Mouse (Mus musculus) limb, embryonic 12.5 days (tissue): ENCODE data around the gene Zbtb3. TPM values are rescaled to one million over a fixed set of nuclear protein-coding genes. Genes with fewer than 3 reads are reported as not detected.
A peak's percentile ranks its signal among the peaks of the same experiment; 100 is the strongest.

Experiments used
- ATAC-seq: fragments of 200-750 bp; cut with Nextera tagmentation; 2 replicates; pipeline ENCODE4 v1.8.0; 2017; ENCODE audit warnings: low read depth, moderate TSS enrichment; ENCODE audit not compliant: insufficient number of reproducible peaks, insufficient read depth, low FRiP score, low TSS enrichment
- H3K27ac ChIP-seq: fragments of 300-500 bp; sonication (generic); 2 replicates; pipeline ENCODE4 v1.5.1; 2016; ENCODE audit warnings: mild to moderate bottlenecking, moderate library complexity
- H3K27me3 ChIP-seq: fragments of 300-500 bp; sonication (generic); 2 replicates; pipeline ENCODE4 v1.6.1; 2016; ENCODE audit warnings: mild to moderate bottlenecking, moderate library complexity
- H3K36me3 ChIP-seq: fragments of 300-500 bp; sonication (generic); 2 replicates; pipeline ENCODE4 v1.6.1; 2016; ENCODE audit warnings: mild to moderate bottlenecking, moderate library complexity
- H3K4me1 ChIP-seq: fragments of 300-500 bp; sonication (generic); replicated peaks from 2 replicates; pipeline ENCODE4 v1.6.1; 2016
- H3K4me2 ChIP-seq: fragments of 300-500 bp; sonication (generic); 2 replicates; pipeline ENCODE4 v1.6.1; 2016; ENCODE audit warnings: mild to moderate bottlenecking, moderate library complexity
- H3K4me3 ChIP-seq: fragments of 300-500 bp; sonication (generic); replicated peaks from 2 replicates; pipeline ENCODE4 v1.5.1; 2016; ENCODE audit warnings: mild to moderate bottlenecking
- H3K9ac ChIP-seq: fragments of 300-500 bp; sonication (generic); replicated peaks from 2 replicates; pipeline ENCODE4 v1.6.1; 2016; ENCODE audit warnings: mild to moderate bottlenecking, moderate library complexity
- H3K9me3 ChIP-seq: fragments of 300-500 bp; sonication (generic); 2 replicates; pipeline ENCODE4 v1.6.1; 2016; ENCODE audit warnings: mild to moderate bottlenecking, moderate library complexity
- WGBS: fragments of 180-500 bp; shearing (Covaris S2); methylation state at CpG from one replicate; pipeline ENCODE4 v1.1.7; 2016; 5-methylcytosine and 5-hydroxymethylcytosine counted together
- polyA plus RNA-seq: library from polyadenylated mRNA; unstranded; fragments of >200 nt; fragmentation: Nextera tagmentation; extraction: Ambion mirVana; gene quantifications from 2 replicates; pipeline ENCODE4 v1.2.1, GENCODE M21; 2016

The Zbtb3 gene
- polyA plus RNA-seq, 1 experiment from 2014 or later = 6.2 TPM

GRCm38 (mm10) chr19:8842961-8843360 is 40.6 kb downstream of the Zbtb3 start:
- Histone ChIP-seq H3K4me2 (no peak overlapping the region), H3K36me3 (peaks cover 44% of the 10 kb centered on the region), H3K4me3 (no peak overlapping the region), H3K9me3 (no peaks in the 10 kb centered on the region), H3K27ac (no peak overlapping the region), H3K9ac (no peak overlapping the region), H3K27me3 (no peaks in the 10 kb centered on the region), H3K4me1 (peaks cover 32% of the 10 kb centered on the region)
- no peak for ATAC-seq
- 88% methylated on average over 6 of the region's 6 CpGs for WGBS

- no peaks in the 10 kb centered on the region for H3K9me3 ChIP-seq
- no peak overlapping the region for H3K4me3 ChIP-seq
- peaks cover 17% of the 10 kb centered on the region for H3K4me1 ChIP-seq
- 0 out of 2 replicates have a peak overlapping the region, but pooled peaks have one; percentile 35 for H3K27ac ChIP-seq
- H3K36me3 ChIP-seq = peaks cover 53% of the 10 kb centered on the region
- WGBS = 67% methylated on average over 5 of the region's 5 CpGs
- H3K4me2 ChIP-seq = no peak overlapping the region
- no peak overlapping the region for H3K9ac ChIP-seq
- no peak for ATAC-seq
- H3K27me3 ChIP-seq = no peaks in the 10 kb centered on the region
Observed at GRCm38 (mm10) chr19:8844371-8845129, 42.2 kb downstream of the Zbtb3 start.

- Histone ChIP-seq H3K9ac (no peak overlapping the region), H3K4me2 (no peak overlapping the region), H3K4me3 (no peak overlapping the region), H3K36me3 (peaks cover 36% of the 10 kb centered on the region), H3K27ac (no peak overlapping the region), H3K9me3 (no peaks in the 10 kb centered on the region), H3K4me1 (peaks cover 14% of the 10 kb centered on the region), H3K27me3 (no peaks in the 10 kb centered on the region)
- ATAC-seq = no peak
- 79% methylated on average over 5 of the region's 5 CpGs for WGBS
Observed at GRCm38 (mm10) chr19:8848356-8848755, 46.0 kb downstream of the Zbtb3 start.

GRCm38 (mm10) chr19:8850402-8850901 is 48.1 kb downstream of the Zbtb3 start, which contains the start of gene Lrrn4cl:
TSS of gene Lrrn4cl (plus strand) at chr19:8850768.
- Histone ChIP-seq H3K4me2 (no peak within 1 kb of the TSS), H3K9me3 (no peaks in the 10 kb centered on the region)

GRCm38 (mm10) chr19:8851639-8852038 is 49.3 kb downstream of the Zbtb3 start:
- Histone ChIP-seq H3K4me1 (peaks cover 14% of the 10 kb centered on the region), H3K4me2 (no peak overlapping the region), H3K4me3 (no peak overlapping the region), H3K36me3 (peaks cover 22% of the 10 kb centered on the region), H3K27me3 (no peaks in the 10 kb centered on the region), H3K27ac (no peak overlapping the region), H3K9me3 (no peaks in the 10 kb centered on the region), H3K9ac (0 out of 2 replicates have a peak overlapping the region, but pooled peaks have one; percentile 8)
- WGBS = 58% methylated on average over 7 of the region's 7 CpGs
- no peak for ATAC-seq

More at GRCm38 (mm10) chr19:8850402-8850901, 48.1 kb downstream of the Zbtb3 start, which contains the start of gene Lrrn4cl:
- no peak for ATAC-seq
- no peaks in the 10 kb centered on the region for H3K27me3 ChIP-seq
- H3K9ac ChIP-seq = 0 out of 2 replicates have a peak within 1 kb of the TSS, but pooled peaks have one; percentile 18
- WGBS = 21% methylated on average over 7 of the region's 7 CpGs
- peak within 1 kb of the TSS; percentile 29; the same call in 1 of the 2 replicates for H3K27ac ChIP-seq
- peaks cover 14% of the 10 kb centered on the region for H3K4me1 ChIP-seq
- H3K4me3 ChIP-seq = no peak within 1 kb of the TSS
- peaks cover 32% of the 10 kb centered on the region for H3K36me3 ChIP-seq

GRCm38 (mm10) chr19:8852236-8852928 is 50.0 kb downstream of the Zbtb3 start:
- WGBS = 49% methylated on average over 10 of the region's 10 CpGs
- Histone ChIP-seq H3K4me2 (no peak overlapping the region), H3K4me1 (peaks cover 14% of the 10 kb centered on the region), H3K36me3 (peaks cover 15% of the 10 kb centered on the region), H3K9me3 (no peaks in the 10 kb centered on the region), H3K9ac (0 out of 2 replicates have a peak overlapping the region, but pooled peaks have one; percentile 8), H3K27ac (no peak overlapping the region), H3K4me3 (no peak overlapping the region), H3K27me3 (no peaks in the 10 kb centered on the region)
- no peak for ATAC-seq

- WGBS = 81% methylated on average over 3 of the region's 3 CpGs
- peaks cover 14% of the 10 kb centered on the region for H3K4me1 ChIP-seq
- H3K4me3 ChIP-seq = no peak overlapping the region
- no peak overlapping the region for H3K9ac ChIP-seq
- ATAC-seq = no peak
- H3K4me2 ChIP-seq = no peak overlapping the region
- H3K36me3 ChIP-seq = peaks cover 8% of the 10 kb centered on the region; the same call in 1 of the 2 replicates
- no peak overlapping the region for H3K27ac ChIP-seq
- no peaks in the 10 kb centered on the region for H3K27me3 ChIP-seq
- no peaks in the 10 kb centered on the region for H3K9me3 ChIP-seq
Observed at GRCm38 (mm10) chr19:8853117-8853516, 50.8 kb downstream of the Zbtb3 start.

Other genes with a start within 250 kb of the Zbtb3 start
- gene Slc22a8, start 211.3 kb upstream of the Zbtb3 start, polyA plus RNA-seq = 0.26 TPM in 1 of 2 replicates, not detected in the other
- gene Slc22a6, start 184.5 kb upstream of the Zbtb3 start, polyA plus RNA-seq = not detected in 2 replicates
- 0.41 and 0.47 TPM in 2 replicates for gene Chrm1, start 138.8 kb upstream of the Zbtb3 start, polyA plus RNA-seq
- 114 and 115 TPM in 2 replicates for gene Slc3a2, start 79.2 kb upstream of the Zbtb3 start, polyA plus RNA-seq
- gene Wdr74, start 66.7 kb upstream of the Zbtb3 start, polyA plus RNA-seq = 92.4 and 96.6 TPM in 2 replicates
- gene 1700092M07Rik, start 61.8 kb upstream of the Zbtb3 start, polyA plus RNA-seq = 2.7 and 3.5 TPM in 2 replicates
- gene Stx5a, start 61.1 kb upstream of the Zbtb3 start, polyA plus RNA-seq = 168 and 169 TPM in 2 replicates
- gene Nxf1, start 45.5 kb upstream of the Zbtb3 start, polyA plus RNA-seq = 219 and 237 TPM in 2 replicates
- gene Tmem223, start 31.6 kb upstream of the Zbtb3 start, polyA plus RNA-seq = 206 and 215 TPM in 2 replicates
- 50.2 and 51.5 TPM in 2 replicates for gene Tmem179b, start 28.1 kb upstream of the Zbtb3 start, polyA plus RNA-seq
- gene Taf6l, start 16.1 kb upstream of the Zbtb3 start, polyA plus RNA-seq = 38.8 and 41.8 TPM in 2 replicates
- gene Polr2g, start 4.0 kb upstream of the Zbtb3 start, polyA plus RNA-seq = 174 and 189 TPM in 2 replicates
- 70.3 and 77.2 TPM in 2 replicates for gene Ttc9c, start 16.8 kb downstream of the Zbtb3 start, polyA plus RNA-seq
- gene Hnrnpul2, start 17.5 kb downstream of the Zbtb3 start, polyA plus RNA-seq = 6.0 and 6.7 TPM in 2 replicates
- not detected in 2 replicates for gene AC129217.1, start 27.2 kb downstream of the Zbtb3 start, polyA plus RNA-seq
- 43.1 and 43.2 TPM in 2 replicates for gene Bscl2, start 34.9 kb downstream of the Zbtb3 start, polyA plus RNA-seq
- 10.7 and 12.0 TPM in 2 replicates for gene Gng3, start 36.6 kb downstream of the Zbtb3 start, polyA plus RNA-seq
- gene Lrrn4cl, start 48.2 kb downstream of the Zbtb3 start, polyA plus RNA-seq = 0.24 and 0.58 TPM in 2 replicates
- gene Ubxn1, start 68.9 kb downstream of the Zbtb3 start, polyA plus RNA-seq = 184 and 185 TPM in 2 replicates
- 64.0 and 66.0 TPM in 2 replicates for gene Uqcc3, start 78.4 kb downstream of the Zbtb3 start, polyA plus RNA-seq
- gene Lbhd1, start 81.2 kb downstream of the Zbtb3 start, polyA plus RNA-seq = 82.5 and 112 TPM in 2 replicates
- not detected in 2 replicates for gene Gm49403, start 81.4 kb downstream of the Zbtb3 start, polyA plus RNA-seq
- 112 and 114 TPM in 2 replicates for gene 1810009A15Rik, start 86.3 kb downstream of the Zbtb3 start, polyA plus RNA-seq
- not detected in 2 replicates for gene Gm49416, start 86.4 kb downstream of the Zbtb3 start, polyA plus RNA-seq
- gene Ints5, start 90.5 kb downstream of the Zbtb3 start, polyA plus RNA-seq = 48.9 and 51.3 TPM in 2 replicates
- 116 and 117 TPM in 2 replicates for gene Ganab, start 95.5 kb downstream of the Zbtb3 start, polyA plus RNA-seq
- gene B3gat3, start 117.8 kb downstream of the Zbtb3 start, polyA plus RNA-seq = 53.5 and 53.6 TPM in 2 replicates
- 2.4 and 2.6 TPM in 2 replicates for gene Rom1, start 126.8 kb downstream of the Zbtb3 start, polyA plus RNA-seq
- 34.6 and 34.9 TPM in 2 replicates for gene Eml3, start 127.0 kb downstream of the Zbtb3 start, polyA plus RNA-seq
- 227 and 231 TPM in 2 replicates for gene Mta2, start 139.3 kb downstream of the Zbtb3 start, polyA plus RNA-seq
- gene Tut1, start 151.3 kb downstream of the Zbtb3 start, polyA plus RNA-seq = 37.9 and 39.7 TPM in 2 replicates
- 472 and 476 TPM in 2 replicates for gene Eef1g, start 164.5 kb downstream of the Zbtb3 start, polyA plus RNA-seq
- gene Ahnak, start 186.7 kb downstream of the Zbtb3 start, polyA plus RNA-seq = 20.5 and 24.1 TPM in 2 replicates